Comparison of ENCODE assay signal across 10 mouse cellular contexts in genomic region chr9:116762395-116763025, GRCm38 (mm10).
DNase-seq lines count a peak whose midpoint lies in the region; ATAC-seq lines count a peak whose summit lies in the region.
"Had no signal": no experiment of that assay in that cellular context is flagged by ENCODE, and none has a peak within 500 bp of the region (broad histone marks: within the 10 kb centered on the region; RNA-seq: fewer than 3 reads in every experiment).

No protein-coding gene starts in this region.

- intact Hi-C loops in heart, postnatal 14 days (cut with DNase I), result no loop called here

- H3K4me3 ChIP-seq in heart, embryonic 12.5 days, result no peak overlapping the region
- H3K4me3 ChIP-seq in heart, embryonic 14.5 days (ENCODE audit: control insufficient read depth in 1 of 2, insufficient read depth in 1 of 2, low read depth in 1 of 2, low read length in 2 of 2), result no peak overlapping the region
- no peak overlapping the region for H3K4me3 ChIP-seq in midbrain, embryonic 16.5 days (ENCODE audit: low read depth, low read length)
- H3K4me3 ChIP-seq: embryonic facial prominence, embryonic 15.5 days had no signal

- WGBS in heart, embryonic 12.5 days, result 47% methylated on average over 10 of the region's 10 CpGs
- 51% methylated on average over 10 of the region's 10 CpGs for WGBS in heart, embryonic 14.5 days
- WGBS in midbrain, embryonic 16.5 days, result 71% methylated on average over 10 of the region's 10 CpGs

- ATAC-seq in heart, embryonic 12.5 days (ENCODE audit: insufficient number of reproducible peaks, low FRiP score), result peak; percentile 79
- 0 out of 2 replicates have a peak, but pooled peaks have one; percentile 56 for ATAC-seq in heart, embryonic 14.5 days (ENCODE audit: insufficient number of reproducible peaks, insufficient read depth, low FRiP score, low read depth)
- no peak for ATAC-seq in erythroblast, adult 5-6 weeks (replicated peaks; ENCODE audit: low FRiP score, poor library complexity, severe bottlenecking)
- no peak for ATAC-seq in midbrain, embryonic 16.5 days

- H3K27ac ChIP-seq in heart, embryonic 12.5 days (ENCODE audit: poor library complexity, severe bottlenecking), result peak overlapping the region; percentile 63
- peak overlapping the region; percentile 53; a peak in 3 of 4 replicates for H3K27ac ChIP-seq in heart, embryonic 14.5 days (replicated peaks in 1 of 2; ENCODE audit: control insufficient read depth in 1 of 2, insufficient read depth in 1 of 2, low read depth in 2 of 2, low read length in 2 of 2)
- H3K27ac ChIP-seq in midbrain, embryonic 16.5 days (ENCODE audit: low read length), result no peak overlapping the region
- H3K27ac ChIP-seq: embryonic facial prominence, embryonic 15.5 days had no signal

- H3K36me3 ChIP-seq in heart, embryonic 12.5 days, result no peaks in the 10 kb centered on the region
- H3K36me3 ChIP-seq in heart, embryonic 14.5 days (ENCODE audit: control insufficient read depth, insufficient read depth, low read length), result no peaks in the 10 kb centered on the region
- H3K36me3 ChIP-seq in midbrain, embryonic 16.5 days (ENCODE audit: control insufficient read depth, insufficient read depth, low read length), result no peaks in the 10 kb centered on the region

- H3K9me3 ChIP-seq in heart, embryonic 12.5 days (replicated peaks), result no peaks in the 10 kb centered on the region
- no peaks in the 10 kb centered on the region for H3K9me3 ChIP-seq in heart, embryonic 14.5 days (ENCODE audit: control insufficient read depth, low read length)
- H3K9me3 ChIP-seq in midbrain, embryonic 16.5 days (replicated peaks; ENCODE audit: control insufficient read depth, low read length, poor library complexity, severe bottlenecking), result no peaks in the 10 kb centered on the region
- H3K9me3 ChIP-seq: embryonic facial prominence, embryonic 15.5 days had no signal

- H3K9ac ChIP-seq in heart, embryonic 12.5 days, result no peak overlapping the region
- H3K9ac ChIP-seq in heart, embryonic 14.5 days (ENCODE audit: low read length), result no peak overlapping the region
- no peak overlapping the region for H3K9ac ChIP-seq in midbrain, embryonic 16.5 days (ENCODE audit: low read depth, low read length)
- H3K9ac ChIP-seq: embryonic facial prominence, embryonic 15.5 days had no signal

- no peaks in the 10 kb centered on the region for H3K27me3 ChIP-seq in heart, embryonic 12.5 days (replicated peaks)
- H3K27me3 ChIP-seq in heart, embryonic 14.5 days (ENCODE audit: control insufficient read depth, insufficient read depth, low read length), result no peaks in the 10 kb centered on the region
- H3K27me3 ChIP-seq in midbrain, embryonic 16.5 days (ENCODE audit: control insufficient read depth, insufficient read depth, low read depth, low read length), result no peaks in the 10 kb centered on the region
- H3K27me3 ChIP-seq: embryonic facial prominence, embryonic 15.5 days had no signal

- H3K4me2 ChIP-seq in heart, embryonic 12.5 days, result no peak overlapping the region
- H3K4me2 ChIP-seq in heart, embryonic 14.5 days (ENCODE audit: low read length), result no peak overlapping the region
- no peak overlapping the region for H3K4me2 ChIP-seq in midbrain, embryonic 16.5 days (ENCODE audit: low read length)
- H3K4me2 ChIP-seq: embryonic facial prominence, embryonic 15.5 days had no signal

- H3K4me1 ChIP-seq in heart, embryonic 12.5 days (replicated peaks), result peaks cover 12% of the 10 kb centered on the region; the same call in 1 of the 2 replicates
- peaks cover 3 to 4% of the 10 kb centered on the region in 2 experiments; a peak in 1 of 4 replicates for H3K4me1 ChIP-seq in heart, embryonic 14.5 days (ENCODE audit: control insufficient read depth in 2 of 2, insufficient read depth in 2 of 2, low read length in 2 of 2)
- no peaks in the 10 kb centered on the region for H3K4me1 ChIP-seq in midbrain, embryonic 16.5 days (ENCODE audit: control insufficient read depth, insufficient read depth, low read length)

- DNase-seq in heart, postnatal 14 days, result no peak
- peak; percentile 43 for DNase-seq in kidney, postnatal 10 days
- peak; percentile 32 for DNase-seq in lung, postnatal 36 days
- no peak for DNase-seq in adipocyte (ENCODE audit: low spot score)
- DNase-seq: gastrocnemius, postnatal 25 days had no signal

Comparison
In these comparisons a context has a peak if more than half of its experiments do, and no peak if none do; other contexts are left out.
1. ATAC-seq: peak in heart, embryonic 12.5 days (single experiment) and heart, embryonic 14.5 days (single experiment); none in erythroblast, adult 5-6 weeks (single experiment) and midbrain, embryonic 16.5 days (single experiment).
2. DNase-seq: peak in kidney, postnatal 10 days (single experiment) and lung, postnatal 36 days (single experiment); none in heart, postnatal 14 days (0 of 2) and adipocyte (single experiment).